Mouse (Mus musculus): ENCODE measurements around the gene Fam102a. TPM values are rescaled to one million over a fixed set of nuclear protein-coding genes. Genes with fewer than 3 reads are reported as not detected.
A peak's percentile ranks its signal among the peaks of the same experiment; 100 is the strongest.

Gene Fam102a
- polyA plus RNA-seq, 1 experiment from 2014 or later: 14.0 TPM

- Histone ChIP-seq H3K36me3 (peaks cover 16% of the 10 kb centered on the region), H3K4me3 (0 out of 2 replicates have a peak overlapping the region, but pooled peaks have one; percentile 68), H3K27ac (no peak overlapping the region), H3K4me1 (peaks cover 33% of the 10 kb centered on the region), H3K27me3 (ENCODE audit: low read depth, poor library complexity, severe bottlenecking) (peaks cover 58% of the 10 kb centered on the region), H3K9me3 (replicated peaks) (no peaks in the 10 kb centered on the region)
- 91% methylated on average over 9 of the region's 9 CpGs for WGBS
- DNase-seq (ENCODE audit: low spot score): no peak
Observed at GRCm38 (mm10) chr2:32576532-32576931, 41.4 kb downstream of the Fam102a start.

DNA sequence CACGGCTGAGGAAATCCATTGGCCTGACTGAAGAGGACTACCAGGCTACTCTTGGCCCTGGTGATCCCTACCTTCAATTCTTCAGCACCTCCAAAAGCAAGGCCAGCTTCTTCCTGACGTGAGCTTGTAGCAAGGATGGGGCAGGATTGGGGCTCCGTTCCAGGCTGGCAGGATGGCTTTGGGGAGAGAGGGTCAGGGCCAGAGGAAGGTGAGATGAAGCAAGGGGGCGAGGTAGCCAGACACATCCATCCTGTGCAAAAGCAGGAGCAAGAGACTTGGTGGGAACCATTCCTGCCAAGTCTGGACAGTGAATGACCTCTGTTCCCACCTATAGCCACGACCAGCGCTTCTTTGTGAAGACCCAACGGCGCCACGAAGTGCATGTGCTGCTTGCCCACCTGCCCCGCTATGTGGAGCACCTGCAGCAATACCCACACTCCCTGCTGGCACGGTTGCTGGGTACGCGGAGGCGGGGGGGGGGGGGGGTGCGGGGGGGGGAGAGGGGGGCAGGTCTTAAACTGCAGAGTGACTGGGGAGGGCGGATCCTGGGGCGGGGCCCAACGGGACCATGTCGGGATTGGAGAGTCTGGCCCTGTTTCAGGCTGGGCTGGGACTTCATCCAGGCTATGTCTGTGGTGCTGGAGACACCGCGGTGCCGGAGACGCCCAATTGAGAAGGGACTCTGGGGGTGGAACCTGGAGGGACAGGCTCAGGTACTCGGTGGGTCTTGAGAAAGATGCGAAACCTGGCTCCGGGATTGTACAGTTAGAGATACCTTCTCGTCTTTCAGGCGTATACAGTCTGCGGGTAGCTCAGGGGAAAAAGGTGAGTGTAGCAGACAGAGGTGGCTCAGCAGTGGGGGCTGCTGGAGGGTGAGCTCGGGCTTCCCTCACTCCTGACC, 43.3 kb downstream of the Fam102a start:
- H3K27me3 ChIP-seq (ENCODE audit: low read depth, poor library complexity, severe bottlenecking): peaks cover 72% of the 10 kb centered on the region
- H3K4me1 ChIP-seq: peaks cover 28% of the 10 kb centered on the region
- 42% methylated on average over 25 of the region's 30 CpGs for WGBS
- no peak overlapping the region for H3K27ac ChIP-seq
- H3K36me3 ChIP-seq: peaks cover 3% of the 10 kb centered on the region
- H3K9me3 ChIP-seq (replicated peaks): no peaks in the 10 kb centered on the region
- no peak for DNase-seq (ENCODE audit: low spot score)
- H3K4me3 ChIP-seq: 0 out of 2 replicates have a peak overlapping the region, but pooled peaks have one; percentile 11

DNA sequence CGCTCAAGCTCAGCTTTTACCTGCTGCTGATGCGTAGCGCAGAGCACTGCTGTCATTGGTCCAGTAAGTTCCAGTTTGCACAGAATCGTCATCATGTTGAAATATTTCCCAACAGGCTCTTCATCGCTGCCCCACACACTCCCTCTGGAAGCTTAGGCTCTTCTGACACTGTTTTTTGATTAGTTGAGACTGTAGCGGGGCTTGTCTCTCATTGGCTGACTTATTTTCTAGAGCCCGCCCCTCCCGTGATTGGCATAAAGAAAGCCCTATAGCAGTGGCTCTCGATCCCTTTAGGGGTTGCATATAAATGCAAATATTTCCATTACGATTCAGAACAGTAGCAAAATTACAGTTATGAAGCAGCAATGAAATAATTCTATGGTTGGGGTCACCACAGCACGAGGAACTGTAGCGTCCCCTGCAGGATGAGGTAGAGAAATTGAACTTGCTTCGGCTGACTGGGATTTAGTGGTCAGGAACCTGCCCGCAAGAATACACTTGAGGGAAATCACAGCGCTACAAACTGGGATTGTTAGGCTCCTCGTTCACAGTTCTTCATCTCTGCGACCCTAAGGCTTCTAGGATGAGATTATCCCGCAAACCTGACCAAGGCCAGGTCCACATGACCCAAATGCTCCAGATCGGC, 46.4 kb downstream of the Fam102a start:
- whole genome bisulfite sequencing: 36% methylated on average over 19 of the region's 19 CpGs
- Histone ChIP-seq H3K36me3 (no peaks in the 10 kb centered on the region), H3K4me3 (peak overlapping the region; percentile 33), H3K4me1 (peaks cover 14% of the 10 kb centered on the region), H3K9me3 (replicated peaks) (no peaks in the 10 kb centered on the region), H3K27ac (no peak overlapping the region), H3K27me3 (ENCODE audit: low read depth, poor library complexity, severe bottlenecking) (peaks cover 63% of the 10 kb centered on the region)
- DNase-seq (ENCODE audit: low spot score): peak; percentile 50

GRCm38 (mm10) chr2:32582830-32583799, 48.0 kb downstream of the Fam102a start:
- 15% methylated on average over 37 of the region's 37 CpGs for WGBS
- peak; percentile 84 for DNase-seq (ENCODE audit: low spot score)
- Histone ChIP-seq H3K36me3 (no peaks in the 10 kb centered on the region), H3K9me3 (replicated peaks) (no peaks in the 10 kb centered on the region), H3K4me3 (peak overlapping the region; percentile 46), H3K27ac (peak overlapping the region; percentile 69), H3K27me3 (ENCODE audit: low read depth, poor library complexity, severe bottlenecking) (peaks cover 47% of the 10 kb centered on the region), H3K4me1 (peaks cover 29% of the 10 kb centered on the region)

- no peak overlapping the region for H3K4me3 ChIP-seq
- H3K4me1 ChIP-seq: peaks cover 30% of the 10 kb centered on the region
- peaks cover 10% of the 10 kb centered on the region for H3K36me3 ChIP-seq
- H3K27ac ChIP-seq: no peak overlapping the region
- H3K9me3 ChIP-seq (replicated peaks): no peaks in the 10 kb centered on the region
- no peak for DNase-seq (ENCODE audit: low spot score)
- WGBS: 85% methylated on average over 7 of the region's 7 CpGs
- H3K27me3 ChIP-seq (ENCODE audit: low read depth, poor library complexity, severe bottlenecking): peaks cover 26% of the 10 kb centered on the region
Observed at GRCm38 (mm10) chr2:32585149-32585714, 50.1 kb downstream of the Fam102a start.

GRCm38 (mm10) chr2:32586871-32587351, 51.8 kb downstream of the Fam102a start, which contains the start of gene St6galnac4:
Gene St6galnac4, plus strand, starts transcription at chr2:32587095.
- Histone ChIP-seq H3K27me3 (ENCODE audit: low read depth, poor library complexity, severe bottlenecking) (peaks cover 13% of the 10 kb centered on the region; the same call in 1 of the 2 replicates), H3K36me3 (peaks cover 15% of the 10 kb centered on the region), H3K4me1 (peaks cover 30% of the 10 kb centered on the region), H3K27ac (peak within 1 kb of the TSS; percentile 89), H3K9me3 (replicated peaks) (no peaks in the 10 kb centered on the region), H3K4me3 (peak within 1 kb of the TSS; percentile 69)
- peak; percentile 97 for DNase-seq (ENCODE audit: low spot score)
- WGBS: under 1% methylated on average over 38 of the region's 38 CpGs

DNA sequence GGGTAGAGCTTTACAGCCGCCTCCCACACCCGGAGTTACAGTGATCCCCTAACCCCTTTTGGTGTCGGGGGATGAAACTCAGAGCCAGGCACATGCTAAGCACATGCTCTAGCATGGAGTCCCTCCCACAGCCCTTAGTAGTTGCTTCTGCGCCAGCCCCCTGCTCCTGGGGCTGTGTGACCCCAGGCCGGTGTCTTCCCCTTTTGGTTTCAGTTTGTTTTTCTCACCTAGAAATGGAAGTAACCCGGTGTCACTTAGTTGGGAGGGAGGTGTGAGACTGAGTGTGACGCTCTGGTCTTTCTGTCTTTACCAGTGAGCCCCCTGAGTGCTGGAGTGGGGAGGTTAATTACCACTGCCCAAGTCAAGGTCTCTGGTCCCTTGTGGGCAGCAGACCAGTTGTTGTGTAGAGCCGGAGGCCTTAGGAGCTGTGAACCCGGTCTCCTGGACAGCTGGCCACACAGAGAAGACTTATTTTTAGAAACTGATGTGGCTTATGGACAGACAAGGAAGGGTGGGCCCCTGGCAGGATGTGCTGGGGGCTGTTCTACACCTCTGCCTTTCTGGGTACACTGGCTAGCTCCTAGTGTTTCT, 52.7 kb downstream of the Fam102a start:
- Histone ChIP-seq H3K4me3 (peak overlapping the region; percentile 69), H3K36me3 (peaks cover 15% of the 10 kb centered on the region), H3K4me1 (peaks cover 30% of the 10 kb centered on the region), H3K9me3 (replicated peaks) (no peaks in the 10 kb centered on the region), H3K27ac (peak overlapping the region; percentile 89), H3K27me3 (ENCODE audit: low read depth, poor library complexity, severe bottlenecking) (peaks cover 5% of the 10 kb centered on the region; the same call in 1 of the 2 replicates)
- 21% methylated on average over 9 of the region's 9 CpGs for whole genome bisulfite sequencing
- no peak for DNase-seq (ENCODE audit: low spot score)

DNA sequence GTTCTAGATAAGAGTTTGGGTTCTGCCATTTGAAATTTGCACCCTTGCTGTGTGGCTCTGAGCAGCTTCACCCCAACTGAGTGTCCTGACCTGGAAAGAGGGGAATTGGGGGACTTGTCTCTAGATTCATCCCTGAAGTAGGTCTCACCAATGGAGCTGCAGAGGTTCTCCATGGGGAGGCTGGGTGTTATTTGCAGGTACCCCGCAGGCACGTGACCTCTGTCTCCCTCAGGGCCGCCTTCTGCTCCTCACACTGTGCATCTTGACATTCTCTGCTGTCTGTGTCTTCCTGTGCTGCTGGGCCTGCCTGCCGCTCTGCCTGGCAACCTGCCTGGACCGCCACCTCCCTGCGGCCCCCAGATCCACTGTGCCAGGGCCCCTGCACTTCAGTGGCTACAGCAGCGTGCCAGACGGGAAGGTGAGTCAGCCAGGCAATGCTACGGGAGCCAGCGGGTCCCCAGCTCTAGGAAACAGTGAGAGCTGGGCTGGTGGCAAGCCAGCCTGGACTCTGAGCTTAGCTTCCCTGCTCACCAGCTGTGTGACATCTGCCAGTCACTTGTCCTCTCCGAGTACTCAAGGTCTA, 54.2 kb downstream of the Fam102a start:
- H3K27me3 ChIP-seq (ENCODE audit: low read depth, poor library complexity, severe bottlenecking): no peaks in the 10 kb centered on the region
- WGBS: 84% methylated on average over 11 of the region's 11 CpGs
- H3K4me3 ChIP-seq: no peak overlapping the region
- H3K4me1 ChIP-seq: peaks cover 24% of the 10 kb centered on the region
- peaks cover 21% of the 10 kb centered on the region for H3K36me3 ChIP-seq
- DNase-seq (ENCODE audit: low spot score): no peak
- no peaks in the 10 kb centered on the region for H3K9me3 ChIP-seq (replicated peaks)
- H3K27ac ChIP-seq: no peak overlapping the region

DNA sequence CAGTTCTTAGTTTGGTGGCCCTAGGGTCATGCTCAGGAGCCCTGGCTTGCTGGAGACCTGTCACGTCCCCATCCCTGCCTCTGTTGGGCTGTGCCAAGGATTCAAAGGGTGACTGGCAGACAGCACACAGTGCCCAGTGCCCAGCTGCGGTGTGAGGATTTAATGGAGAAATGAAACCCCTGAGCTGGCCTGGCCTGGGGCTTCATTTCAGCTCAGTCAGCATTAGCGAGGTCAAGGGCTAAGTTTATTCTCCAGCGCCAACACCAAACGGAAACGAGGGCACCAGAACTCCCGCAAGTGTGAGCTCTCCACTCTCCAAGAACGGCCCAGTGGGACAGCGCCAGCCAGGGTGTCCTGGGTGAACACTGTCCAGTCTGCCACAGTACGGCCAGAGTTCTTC, 55.1 kb downstream of the Fam102a start:
- Histone ChIP-seq H3K36me3 (peaks cover 29% of the 10 kb centered on the region), H3K9me3 (replicated peaks) (no peaks in the 10 kb centered on the region), H3K4me1 (peaks cover 24% of the 10 kb centered on the region), H3K27ac (peak overlapping the region; percentile 28; the same call in 1 of the 2 replicates), H3K4me3 (no peak overlapping the region), H3K27me3 (ENCODE audit: low read depth, poor library complexity, severe bottlenecking) (no peaks in the 10 kb centered on the region)
- WGBS: 88% methylated on average over 10 of the region's 10 CpGs
- no peak for DNase-seq (ENCODE audit: low spot score)

- no peaks in the 10 kb centered on the region for H3K27me3 ChIP-seq (ENCODE audit: low read depth, poor library complexity, severe bottlenecking)
- H3K27ac ChIP-seq: no peak overlapping the region
- H3K4me1 ChIP-seq: peaks cover 24% of the 10 kb centered on the region
- no peaks in the 10 kb centered on the region for H3K9me3 ChIP-seq (replicated peaks)
- DNase-seq (ENCODE audit: low spot score): no peak
- WGBS: 77% methylated on average over 6 of the region's 6 CpGs
- H3K36me3 ChIP-seq: peaks cover 39% of the 10 kb centered on the region
- no peak overlapping the region for H3K4me3 ChIP-seq
Observed at GRCm38 (mm10) chr2:32591249-32591648, 56.1 kb downstream of the Fam102a start.

DNA sequence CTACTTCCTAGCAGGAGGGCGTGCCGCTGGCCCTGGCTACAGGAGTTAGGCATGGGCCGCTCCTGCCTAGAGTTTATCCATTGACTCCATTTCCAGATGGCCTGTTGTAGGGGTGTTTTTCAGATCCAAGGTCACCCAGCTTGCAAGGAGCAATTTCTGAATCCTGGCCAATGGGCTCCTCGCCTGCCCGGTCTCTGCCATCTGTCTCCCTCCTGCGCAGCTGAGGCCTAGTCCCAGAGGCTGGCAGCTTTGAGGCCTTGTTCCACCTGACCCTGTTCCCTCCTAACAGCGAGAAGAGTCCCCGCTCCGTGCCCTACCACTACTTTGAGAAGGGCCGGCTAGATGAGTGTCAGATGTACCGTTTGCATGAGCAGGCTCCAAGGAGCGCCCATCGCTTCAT, 61.6 kb downstream of the Fam102a start:
- Histone ChIP-seq H3K9me3 (replicated peaks) (no peaks in the 10 kb centered on the region), H3K4me1 (peaks cover 7% of the 10 kb centered on the region), H3K4me3 (no peak overlapping the region), H3K27me3 (ENCODE audit: low read depth, poor library complexity, severe bottlenecking) (no peaks in the 10 kb centered on the region), H3K27ac (peak overlapping the region; percentile 46; the same call in 1 of the 2 replicates), H3K36me3 (peaks cover 42% of the 10 kb centered on the region)
- WGBS: 93% methylated on average over 13 of the region's 13 CpGs
- DNase-seq (ENCODE audit: low spot score): no peak
